Mouse (Mus musculus): ENCODE measurements at regions not wholly inside any gene's neighbourhood (a gene's known extent, or its start where the extent isn't known, plus 50 kb on each side); places are given as distances from the start of the nearest gene placed in this dataset.

GRCm38 (mm10) chr8:127827826-127828225, 530.6 kb upstream of the Nrp1 start:
- H3K27ac ChIP-seq (ENCODE audit: insufficient read depth, low read length): no peak overlapping the region
- H3K4me3 ChIP-seq (ENCODE audit: insufficient read depth, low read length): no peak overlapping the region
- TF ChIP-seq POLR2A (IDR thresholded peaks at IDR 0.05; ENCODE audit: extremely low read depth, insufficient read depth, low read length) (no peak), CTCF (IDR thresholded peaks at IDR 0.05; ENCODE audit: extremely low read depth, insufficient read depth, low read length) (no peak)
- H3K4me1 ChIP-seq (ENCODE audit: control insufficient read depth, insufficient read depth, low read length): no peaks in the 10 kb centered on the region

DNA sequence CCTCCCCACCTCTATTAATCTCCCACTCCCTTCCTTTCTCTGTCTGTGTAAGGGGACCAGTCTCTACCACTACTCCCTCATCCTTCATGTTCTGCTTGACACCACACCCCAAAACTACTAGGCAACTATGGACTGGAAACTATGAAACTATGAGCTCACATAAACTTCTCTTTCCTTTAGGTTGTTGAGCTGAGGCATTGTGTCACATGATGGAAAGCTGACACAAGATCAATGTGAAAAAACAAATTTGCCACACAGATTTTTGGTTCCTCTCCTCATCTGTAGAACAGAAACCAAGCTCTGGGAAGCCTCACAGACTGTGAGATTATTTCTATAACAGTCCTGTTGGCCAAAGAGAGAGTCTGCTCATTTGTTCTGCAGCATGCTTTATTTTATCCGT, 528.7 kb upstream of the Nrp1 start:
- Histone ChIP-seq H3K4me3 (ENCODE audit: insufficient read depth, low read length) (no peak overlapping the region), H3K4me1 (ENCODE audit: control insufficient read depth, insufficient read depth, low read length) (no peaks in the 10 kb centered on the region), H3K27ac (ENCODE audit: insufficient read depth, low read length) (no peak overlapping the region)
- TF ChIP-seq POLR2A (IDR thresholded peaks at IDR 0.05; ENCODE audit: extremely low read depth, insufficient read depth, low read length) (no peak), CTCF (IDR thresholded peaks at IDR 0.05; ENCODE audit: extremely low read depth, insufficient read depth, low read length) (no peak)

DNA sequence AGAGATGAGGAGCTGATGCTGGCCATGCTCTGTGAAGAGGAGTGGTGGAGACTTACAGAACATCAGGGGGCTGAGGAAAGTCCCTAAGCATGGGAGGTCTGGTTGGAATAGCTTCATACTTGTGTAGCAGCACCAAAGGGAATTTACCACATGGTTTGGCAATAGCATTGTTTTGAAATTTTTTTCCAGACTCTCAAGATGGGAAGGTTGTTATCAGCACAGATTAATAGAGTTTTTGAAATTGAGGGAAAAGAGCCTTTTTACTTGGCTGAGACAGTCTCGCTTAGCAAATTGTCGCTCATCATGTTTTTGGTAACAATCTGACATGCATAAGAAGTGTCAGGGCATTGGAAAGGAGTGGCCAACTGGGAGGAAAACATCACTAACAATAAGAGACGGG, 524.4 kb upstream of the Nrp1 start:
- TF ChIP-seq CTCF (IDR thresholded peaks at IDR 0.05; ENCODE audit: extremely low read depth, insufficient read depth, low read length): no peak
- no peak for TF ChIP-seq POLR2A (IDR thresholded peaks at IDR 0.05; ENCODE audit: extremely low read depth, insufficient read depth, low read length)
- Histone ChIP-seq H3K4me3 (ENCODE audit: insufficient read depth, low read length) (no peak overlapping the region), H3K4me1 (ENCODE audit: control insufficient read depth, insufficient read depth, low read length) (no peaks in the 10 kb centered on the region), H3K27ac (ENCODE audit: insufficient read depth, low read length) (no peak overlapping the region)

GRCm38 (mm10) chr8:127836410-127837206, 521.8 kb upstream of the Nrp1 start:
- Histone ChIP-seq H3K4me1 (ENCODE audit: control insufficient read depth, insufficient read depth, low read length) (no peaks in the 10 kb centered on the region), H3K27ac (ENCODE audit: insufficient read depth, low read length) (no peak overlapping the region), H3K4me3 (ENCODE audit: insufficient read depth, low read length) (no peak overlapping the region)
- TF ChIP-seq POLR2A (IDR thresholded peaks at IDR 0.05; ENCODE audit: extremely low read depth, insufficient read depth, low read length) (no peak), CTCF (IDR thresholded peaks at IDR 0.05; ENCODE audit: extremely low read depth, insufficient read depth, low read length) (no peak)

DNA sequence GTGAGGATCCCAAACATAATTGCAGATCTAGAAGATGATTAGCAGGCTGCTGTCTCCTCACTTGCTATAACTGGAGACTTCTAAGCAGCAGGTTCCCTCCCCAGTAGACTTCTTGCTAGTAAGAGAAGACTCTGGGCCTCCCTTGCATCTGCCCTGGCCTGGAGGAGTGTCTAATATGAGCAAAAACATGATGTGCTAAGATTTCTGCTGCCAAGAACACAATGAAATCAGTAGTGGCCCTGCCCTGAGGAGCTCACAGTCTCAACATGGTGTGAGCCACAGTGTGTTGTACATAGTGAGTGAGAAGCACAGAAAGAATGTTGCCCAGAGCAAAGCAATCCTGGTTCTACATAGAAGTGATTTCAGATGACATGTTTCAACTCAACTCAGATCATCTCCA, 520.1 kb upstream of the Nrp1 start:
- Histone ChIP-seq H3K4me1 (ENCODE audit: control insufficient read depth, insufficient read depth, low read length) (no peaks in the 10 kb centered on the region), H3K27ac (ENCODE audit: insufficient read depth, low read length) (no peak overlapping the region), H3K4me3 (ENCODE audit: insufficient read depth, low read length) (no peak overlapping the region)
- TF ChIP-seq POLR2A (IDR thresholded peaks at IDR 0.05; ENCODE audit: extremely low read depth, insufficient read depth, low read length): no peak
- no peak for TF ChIP-seq CTCF (IDR thresholded peaks at IDR 0.05; ENCODE audit: extremely low read depth, insufficient read depth, low read length)

- Histone ChIP-seq H3K4me3 (ENCODE audit: insufficient read depth, low read length) (no peak overlapping the region), H3K4me1 (ENCODE audit: control insufficient read depth, insufficient read depth, low read length) (no peaks in the 10 kb centered on the region), H3K27ac (ENCODE audit: insufficient read depth, low read length) (no peak overlapping the region)
- TF ChIP-seq POLR2A (IDR thresholded peaks at IDR 0.05; ENCODE audit: extremely low read depth, insufficient read depth, low read length) (no peak), CTCF (IDR thresholded peaks at IDR 0.05; ENCODE audit: extremely low read depth, insufficient read depth, low read length) (no peak)
These were observed 510.9 kb upstream of the Nrp1 start for GRCm38 (mm10) chr8:127847332-127848018.

DNA sequence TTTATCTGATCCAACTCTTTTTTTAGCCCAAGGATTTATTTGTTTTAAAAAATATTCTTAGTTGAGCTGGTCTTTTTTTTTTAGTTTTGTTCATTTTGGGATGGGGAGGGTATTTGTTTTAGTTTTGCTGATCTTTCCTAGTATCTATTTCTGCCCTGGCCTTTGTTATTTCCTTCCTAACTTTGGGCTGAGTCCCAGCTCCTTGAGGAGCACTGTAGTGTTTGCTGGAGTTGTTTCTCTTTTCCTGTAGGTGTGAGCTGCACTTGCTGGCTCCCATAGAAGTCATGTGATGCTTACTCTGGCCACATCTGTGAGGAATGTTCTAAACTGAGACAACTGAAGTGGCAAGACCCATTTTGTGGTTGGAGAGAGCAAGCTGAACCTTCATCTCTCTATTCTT, 508.5 kb upstream of the Nrp1 start:
- no peak overlapping the region for H3K4me3 ChIP-seq (ENCODE audit: insufficient read depth, low read length)
- no peak for TF ChIP-seq CTCF (IDR thresholded peaks at IDR 0.05; ENCODE audit: extremely low read depth, insufficient read depth, low read length)
- TF ChIP-seq POLR2A (IDR thresholded peaks at IDR 0.05; ENCODE audit: extremely low read depth, insufficient read depth, low read length): no peak
- H3K4me1 ChIP-seq (ENCODE audit: control insufficient read depth, insufficient read depth, low read length): no peaks in the 10 kb centered on the region
- H3K27ac ChIP-seq (ENCODE audit: insufficient read depth, low read length): no peak overlapping the region

DNA sequence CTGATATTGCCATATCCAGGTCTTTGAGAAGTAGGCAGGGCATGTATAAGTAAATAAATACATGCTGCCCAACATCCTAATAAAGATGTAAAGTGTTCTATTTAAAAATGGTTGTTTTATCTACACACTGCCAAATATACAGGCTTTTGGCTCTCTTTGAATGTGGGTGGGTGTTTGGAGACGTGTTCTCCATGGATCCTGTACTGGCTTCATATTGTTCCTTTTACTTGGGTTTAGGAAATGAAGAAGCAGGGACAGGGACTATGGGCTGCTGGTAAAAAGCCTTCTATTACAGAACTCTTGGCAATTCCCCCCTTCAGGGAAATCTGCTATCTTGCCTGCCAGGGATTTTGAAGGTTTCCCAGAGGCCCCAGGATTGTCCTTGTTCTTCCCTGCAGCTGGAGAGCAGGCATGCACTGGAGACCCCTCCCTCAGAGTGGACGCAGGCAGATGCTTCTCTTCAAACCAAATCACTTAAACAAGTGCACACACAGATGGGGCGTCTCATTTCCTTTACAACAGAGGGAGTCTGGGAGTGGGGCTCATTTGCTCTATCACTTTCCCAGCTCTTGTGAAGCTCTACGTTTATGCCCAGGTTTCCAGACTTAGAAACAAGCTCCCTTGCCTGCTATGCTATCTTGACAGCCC, 502.6 kb upstream of the Nrp1 start:
- no peak overlapping the region for H3K27ac ChIP-seq (ENCODE audit: insufficient read depth, low read length)
- TF ChIP-seq CTCF (IDR thresholded peaks at IDR 0.05; ENCODE audit: extremely low read depth, insufficient read depth, low read length): no peak
- no peak for TF ChIP-seq POLR2A (IDR thresholded peaks at IDR 0.05; ENCODE audit: extremely low read depth, insufficient read depth, low read length)
- H3K4me1 ChIP-seq (ENCODE audit: control insufficient read depth, insufficient read depth, low read length): peaks cover 3% of the 10 kb centered on the region
- H3K4me3 ChIP-seq (ENCODE audit: insufficient read depth, low read length): no peak overlapping the region

- TF ChIP-seq CTCF (IDR thresholded peaks at IDR 0.05; ENCODE audit: extremely low read depth, insufficient read depth, low read length): no peak
- TF ChIP-seq POLR2A (IDR thresholded peaks at IDR 0.05; ENCODE audit: extremely low read depth, insufficient read depth, low read length): no peak
- Histone ChIP-seq H3K4me1 (ENCODE audit: control insufficient read depth, insufficient read depth, low read length) (peaks cover 3% of the 10 kb centered on the region), H3K4me3 (ENCODE audit: insufficient read depth, low read length) (no peak overlapping the region), H3K27ac (ENCODE audit: insufficient read depth, low read length) (no peak overlapping the region)
These were observed 501.9 kb upstream of the Nrp1 start for GRCm38 (mm10) chr8:127856351-127857135.

Measured in cortical plate, adult 2 months (tissue).